Mouse (Mus musculus): ENCODE results near the gene Cyp2d11. TPM values are rescaled to one million over a fixed set of nuclear protein-coding genes. Genes with fewer than 3 reads are reported as not detected.

Gene Cyp2d11
- polyA plus RNA-seq, 1 experiment from 2014 or later = not detected

- Histone ChIP-seq H3K4me2 (ENCODE audit: low read length) (no peak overlapping the region), H3K36me3 (ENCODE audit: control insufficient read depth, insufficient read depth, low read length) (peaks cover 37% of the 10 kb centered on the region), H3K9me3 (ENCODE audit: control insufficient read depth, low read length) (no peaks in the 10 kb centered on the region), H3K4me3 (ENCODE audit: low read depth, low read length) (no peak overlapping the region), H3K27me3 (replicated peaks; ENCODE audit: control insufficient read depth, insufficient read depth, low read length) (no peaks in the 10 kb centered on the region), H3K4me1 (replicated peaks; ENCODE audit: control insufficient read depth, insufficient read depth, low read length) (peaks cover 27% of the 10 kb centered on the region), H3K9ac (ENCODE audit: low read length) (no peak overlapping the region), H3K27ac (ENCODE audit: low read depth) (no peak overlapping the region)
- DNase-seq (ENCODE audit: low spot score) = no peak
- 82% methylated on average over 4 of the region's 4 CpGs for WGBS
- no peak for ATAC-seq (replicated peaks; ENCODE audit: low FRiP score, low TSS enrichment, low read depth)
These were observed 43.5 kb downstream of the Cyp2d11 start for GRCm38 (mm10) chr15:82350349-82350748.

GRCm38 (mm10) chr15:82348999-82349341, 44.9 kb downstream of the Cyp2d11 start:
- Histone ChIP-seq H3K9me3 (ENCODE audit: control insufficient read depth, low read length) (no peaks in the 10 kb centered on the region), H3K4me3 (ENCODE audit: low read depth, low read length) (no peak overlapping the region), H3K4me1 (replicated peaks; ENCODE audit: control insufficient read depth, insufficient read depth, low read length) (peaks cover 22% of the 10 kb centered on the region), H3K36me3 (ENCODE audit: control insufficient read depth, insufficient read depth, low read length) (peaks cover 40% of the 10 kb centered on the region), H3K9ac (ENCODE audit: low read length) (no peak overlapping the region), H3K27ac (ENCODE audit: low read depth) (no peak overlapping the region), H3K27me3 (replicated peaks; ENCODE audit: control insufficient read depth, insufficient read depth, low read length) (no peaks in the 10 kb centered on the region), H3K4me2 (ENCODE audit: low read length) (no peak overlapping the region)
- 80% methylated on average over 2 of the region's 2 CpGs for WGBS
- ATAC-seq (replicated peaks; ENCODE audit: low FRiP score, low TSS enrichment, low read depth) (no peak), DNase-seq (ENCODE audit: low spot score) (no peak)

- Histone ChIP-seq H3K4me3 (ENCODE audit: low read depth, low read length) (no peak overlapping the region), H3K9me3 (ENCODE audit: control insufficient read depth, low read length) (no peaks in the 10 kb centered on the region), H3K36me3 (ENCODE audit: control insufficient read depth, insufficient read depth, low read length) (peaks cover 40% of the 10 kb centered on the region), H3K27ac (ENCODE audit: low read depth) (no peak overlapping the region), H3K4me2 (ENCODE audit: low read length) (no peak overlapping the region), H3K4me1 (replicated peaks; ENCODE audit: control insufficient read depth, insufficient read depth, low read length) (peaks cover 22% of the 10 kb centered on the region), H3K27me3 (replicated peaks; ENCODE audit: control insufficient read depth, insufficient read depth, low read length) (no peaks in the 10 kb centered on the region), H3K9ac (ENCODE audit: low read length) (no peak overlapping the region)
- 80% methylated on average over 8 of the region's 8 CpGs for WGBS
- DNase-seq (ENCODE audit: low spot score) (no peak), ATAC-seq (replicated peaks; ENCODE audit: low FRiP score, low TSS enrichment, low read depth) (no peak)
These were observed 45.4 kb downstream of the Cyp2d11 start for GRCm38 (mm10) chr15:82348258-82348998.

DNA sequence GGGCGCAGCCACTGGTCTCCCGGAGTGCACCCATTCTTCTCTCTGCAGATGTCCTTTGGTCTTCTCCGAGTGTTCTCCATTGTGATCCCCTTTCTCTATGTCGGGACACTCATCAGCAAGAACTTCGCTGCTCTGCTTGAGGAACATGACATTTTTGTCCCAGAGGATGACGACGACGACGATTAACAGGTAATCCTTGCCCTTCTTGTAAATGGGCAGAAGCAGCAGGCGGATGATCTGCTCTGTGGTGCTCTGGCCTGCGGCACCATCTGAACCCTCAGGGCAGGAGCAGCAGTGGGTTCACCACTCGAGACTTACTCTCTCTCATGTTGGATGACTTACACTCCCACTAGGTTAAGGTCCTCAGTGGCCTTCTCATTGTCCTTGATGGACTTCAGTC, 46.0 kb downstream of the Cyp2d11 start:
- Histone ChIP-seq H3K27ac (ENCODE audit: low read depth) (0 out of 2 replicates have a peak overlapping the region, but pooled peaks have one; percentile 9), H3K4me3 (ENCODE audit: low read depth, low read length) (no peak overlapping the region), H3K4me2 (ENCODE audit: low read length) (peak overlapping the region; percentile 16; the same call in 1 of the 2 replicates), H3K4me1 (replicated peaks; ENCODE audit: control insufficient read depth, insufficient read depth, low read length) (peaks cover 17% of the 10 kb centered on the region), H3K9me3 (ENCODE audit: control insufficient read depth, low read length) (no peaks in the 10 kb centered on the region), H3K36me3 (ENCODE audit: control insufficient read depth, insufficient read depth, low read length) (peaks cover 40% of the 10 kb centered on the region), H3K9ac (ENCODE audit: low read length) (no peak overlapping the region), H3K27me3 (replicated peaks; ENCODE audit: control insufficient read depth, insufficient read depth, low read length) (no peaks in the 10 kb centered on the region)
- ATAC-seq (replicated peaks; ENCODE audit: low FRiP score, low TSS enrichment, low read depth) (no peak), DNase-seq (ENCODE audit: low spot score) (no peak)
- 93% methylated on average over 12 of the region's 12 CpGs for WGBS

GRCm38 (mm10) chr15:82347303-82347676, 46.5 kb downstream of the Cyp2d11 start:
- no peak for ATAC-seq (replicated peaks; ENCODE audit: low FRiP score, low TSS enrichment, low read depth)
- Histone ChIP-seq H3K4me1 (replicated peaks; ENCODE audit: control insufficient read depth, insufficient read depth, low read length) (peaks cover 18% of the 10 kb centered on the region), H3K4me2 (ENCODE audit: low read length) (peak overlapping the region; percentile 55), H3K36me3 (ENCODE audit: control insufficient read depth, insufficient read depth, low read length) (peaks cover 40% of the 10 kb centered on the region), H3K27ac (ENCODE audit: low read depth) (peak overlapping the region; percentile 67; the same call in 1 of the 2 replicates), H3K27me3 (replicated peaks; ENCODE audit: control insufficient read depth, insufficient read depth, low read length) (no peaks in the 10 kb centered on the region), H3K4me3 (ENCODE audit: low read depth, low read length) (peak overlapping the region; percentile 61), H3K9me3 (ENCODE audit: control insufficient read depth, low read length) (no peaks in the 10 kb centered on the region), H3K9ac (ENCODE audit: low read length) (no peak overlapping the region)
- no peak for DNase-seq (ENCODE audit: low spot score)
- 77% methylated on average over 4 of the region's 4 CpGs for WGBS

DNA sequence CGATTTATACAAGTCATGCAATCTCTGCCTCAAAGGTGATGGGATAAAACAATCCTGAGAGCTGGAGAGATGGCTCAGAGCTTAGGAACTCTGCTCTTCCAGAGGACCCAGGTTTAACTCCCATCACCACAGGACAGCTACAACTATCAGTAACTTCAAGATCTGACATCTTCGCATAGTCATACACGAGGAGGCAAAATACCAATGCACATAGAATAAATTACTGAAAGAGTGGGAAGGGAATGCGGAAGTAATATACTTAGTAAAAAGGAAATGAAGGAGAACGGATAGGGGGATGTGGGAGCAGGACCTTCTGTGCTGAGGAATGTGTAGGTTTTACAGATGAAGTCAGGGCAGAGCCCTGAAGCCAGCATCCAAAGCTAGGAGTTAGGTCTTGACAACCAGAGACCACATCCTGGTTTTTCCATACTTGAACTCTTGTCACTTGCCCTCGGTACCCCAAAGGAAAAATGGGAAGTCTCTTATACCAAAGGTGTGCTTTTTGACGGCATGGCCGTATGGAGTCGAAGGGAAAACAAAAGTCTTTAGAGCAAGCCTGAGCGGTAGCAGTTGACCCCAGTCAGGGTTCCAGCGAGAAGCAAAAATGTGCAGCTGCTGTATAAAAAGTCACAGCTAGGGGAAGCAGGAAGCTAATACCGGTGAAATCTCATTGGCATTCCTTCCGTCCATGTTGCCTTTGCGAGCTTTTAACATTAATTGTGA, 47.1 kb downstream of the Cyp2d11 start:
- Histone ChIP-seq H3K4me2 (ENCODE audit: low read length) (peak overlapping the region; percentile 55), H3K4me1 (replicated peaks; ENCODE audit: control insufficient read depth, insufficient read depth, low read length) (peaks cover 21% of the 10 kb centered on the region), H3K9me3 (ENCODE audit: control insufficient read depth, low read length) (no peaks in the 10 kb centered on the region), H3K4me3 (ENCODE audit: low read depth, low read length) (peak overlapping the region; percentile 61), H3K9ac (ENCODE audit: low read length) (peak overlapping the region; percentile 66), H3K36me3 (ENCODE audit: control insufficient read depth, insufficient read depth, low read length) (peaks cover 40% of the 10 kb centered on the region), H3K27ac (ENCODE audit: low read depth) (peak overlapping the region; percentile 67), H3K27me3 (replicated peaks; ENCODE audit: control insufficient read depth, insufficient read depth, low read length) (no peaks in the 10 kb centered on the region)
- no peak for DNase-seq (ENCODE audit: low spot score)
- peak; percentile 10; the same call in 1 of the 2 replicates for ATAC-seq (replicated peaks; ENCODE audit: low FRiP score, low TSS enrichment, low read depth)
- WGBS = 49% methylated on average over 14 of the region's 14 CpGs

DNA sequence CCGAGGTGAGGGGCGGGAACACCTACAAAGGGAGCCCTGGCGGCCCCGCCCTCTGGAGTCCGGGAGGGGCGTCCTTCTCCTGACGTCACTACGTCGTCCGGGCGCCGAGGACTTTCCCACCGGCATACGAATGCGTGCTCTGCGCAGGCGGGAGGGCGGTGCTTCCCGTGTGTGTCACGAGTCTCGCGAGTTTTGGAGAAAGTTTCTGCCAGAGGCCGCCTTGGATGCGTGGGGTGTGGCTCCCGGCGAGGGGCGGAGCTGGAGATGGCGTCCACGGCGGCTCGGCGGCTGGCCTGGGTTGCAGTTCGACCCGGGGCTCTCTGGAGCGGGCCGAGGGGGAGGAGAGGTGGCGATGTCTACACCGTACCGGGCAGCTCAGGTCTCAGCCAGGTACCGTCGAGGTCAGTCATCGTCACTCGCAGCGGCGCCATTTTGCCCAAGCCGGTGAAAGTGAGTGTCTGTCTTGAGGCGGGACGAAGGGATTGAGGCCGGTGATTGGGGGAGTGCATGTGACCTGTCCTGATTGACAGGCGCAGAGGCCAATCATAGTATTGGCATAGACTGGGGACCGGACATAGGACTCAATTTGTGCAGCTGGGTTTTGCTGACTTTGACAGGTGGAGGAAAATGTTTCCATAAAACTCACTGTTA, 47.9 kb downstream of the Cyp2d11 start:
- Histone ChIP-seq H3K36me3 (ENCODE audit: control insufficient read depth, insufficient read depth, low read length) (peaks cover 37% of the 10 kb centered on the region), H3K4me1 (replicated peaks; ENCODE audit: control insufficient read depth, insufficient read depth, low read length) (peaks cover 22% of the 10 kb centered on the region), H3K9me3 (ENCODE audit: control insufficient read depth, low read length) (no peaks in the 10 kb centered on the region), H3K27me3 (replicated peaks; ENCODE audit: control insufficient read depth, insufficient read depth, low read length) (no peaks in the 10 kb centered on the region), H3K4me3 (ENCODE audit: low read depth, low read length) (peak overlapping the region; percentile 61), H3K4me2 (ENCODE audit: low read length) (peak overlapping the region; percentile 55), H3K9ac (ENCODE audit: low read length) (peak overlapping the region; percentile 66), H3K27ac (ENCODE audit: low read depth) (peak overlapping the region; percentile 82)
- WGBS = 0% methylated on average over 51 of the region's 51 CpGs
- ATAC-seq (replicated peaks; ENCODE audit: low FRiP score, low TSS enrichment, low read depth) (peak; percentile 97), DNase-seq (ENCODE audit: low spot score) (peak; percentile 99)

DNA sequence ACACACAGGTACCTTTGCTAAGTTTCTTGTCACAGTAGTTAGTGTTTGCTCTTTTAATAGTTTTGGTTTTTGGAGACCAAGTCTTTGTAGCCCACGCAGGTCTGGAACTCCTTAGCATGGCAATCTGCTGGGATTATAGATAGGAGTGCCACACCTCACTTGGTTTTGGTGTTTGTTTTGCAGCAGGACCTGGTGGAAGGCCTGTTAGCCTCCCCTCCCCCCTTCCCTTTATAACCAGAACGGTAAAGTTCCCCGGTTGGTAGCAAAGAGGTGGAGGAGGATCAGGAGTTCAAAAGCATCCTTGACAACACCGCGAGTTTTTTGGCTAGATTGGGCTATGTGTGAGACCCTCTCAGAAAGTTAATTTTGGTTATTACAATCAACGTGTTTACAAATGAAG, 48.9 kb downstream of the Cyp2d11 start:
- no peak for DNase-seq (ENCODE audit: low spot score)
- Histone ChIP-seq H3K4me1 (replicated peaks; ENCODE audit: control insufficient read depth, insufficient read depth, low read length) (peaks cover 26% of the 10 kb centered on the region), H3K9me3 (ENCODE audit: control insufficient read depth, low read length) (no peaks in the 10 kb centered on the region), H3K27ac (ENCODE audit: low read depth) (no peak overlapping the region), H3K36me3 (ENCODE audit: control insufficient read depth, insufficient read depth, low read length) (peaks cover 27% of the 10 kb centered on the region), H3K27me3 (replicated peaks; ENCODE audit: control insufficient read depth, insufficient read depth, low read length) (no peaks in the 10 kb centered on the region), H3K9ac (ENCODE audit: low read length) (no peak overlapping the region), H3K4me2 (ENCODE audit: low read length) (no peak overlapping the region), H3K4me3 (ENCODE audit: low read depth, low read length) (no peak overlapping the region)
- WGBS = 86% methylated on average over 6 of the region's 6 CpGs
- ATAC-seq (replicated peaks; ENCODE audit: low FRiP score, low TSS enrichment, low read depth) = no peak

All from intestine, embryonic 14.5 days (tissue).